In genomic region chr5:142768352-142769267, GRCm38 (mm10) we compare ENCODE assay signal across 9 mouse cellular contexts. TPM values are rescaled to one million over a fixed set of nuclear protein-coding genes. Genes with fewer than 3 reads are reported as not detected.
DNase-seq lines count a peak whose midpoint lies in the region; ATAC-seq and TF ChIP-seq lines count a peak whose summit lies in the region.
"Had no signal": no experiment of that assay in that cellular context is flagged by ENCODE, and none has a peak within 500 bp of the region (broad histone marks: within the 10 kb centered on the region; RNA-seq: fewer than 3 reads in every experiment).

No protein-coding gene starts in this region.

- H3K27ac ChIP-seq in limb, embryonic 13.5 days = peak overlapping the region; percentile 79
- H3K27ac ChIP-seq in stomach, postnatal 0 days (replicated peaks) = peak overlapping the region; percentile 73
- H3K27ac ChIP-seq: macrophage had no signal

- H3K4me1 ChIP-seq in limb, embryonic 13.5 days = peaks cover 28% of the 10 kb centered on the region
- 0 out of 2 replicates have a peak, but pooled peaks cover 2% of the 10 kb centered on the region for H3K4me1 ChIP-seq in stomach, postnatal 0 days (replicated peaks; ENCODE audit: control insufficient read depth, insufficient read depth)

- no peak for ATAC-seq in limb, embryonic 13.5 days (ENCODE audit: low FRiP score, low read depth)
- ATAC-seq in stomach, postnatal 0 days (ENCODE audit: low FRiP score, low TSS enrichment) = no peak

- H3K27me3 ChIP-seq in limb, embryonic 13.5 days = no peaks in the 10 kb centered on the region
- no peaks in the 10 kb centered on the region for H3K27me3 ChIP-seq in stomach, postnatal 0 days (ENCODE audit: control insufficient read depth, insufficient read depth, low read length)

- H3K9ac ChIP-seq in limb, embryonic 13.5 days = no peak overlapping the region
- H3K9ac ChIP-seq in stomach, postnatal 0 days (ENCODE audit: low read length) = no peak overlapping the region

- H3K4me2 ChIP-seq in limb, embryonic 13.5 days (replicated peaks) = no peak overlapping the region
- H3K4me2 ChIP-seq in stomach, postnatal 0 days (replicated peaks; ENCODE audit: low read depth) = no peak overlapping the region

- TF ChIP-seq CTCF in stomach, postnatal 0 days (IDR thresholded peaks at IDR 0.05; ENCODE audit: low read depth) = no peak

- H3K9me3 ChIP-seq in limb, embryonic 13.5 days = no peaks in the 10 kb centered on the region
- no peaks in the 10 kb centered on the region for H3K9me3 ChIP-seq in stomach, postnatal 0 days (ENCODE audit: control insufficient read depth, low read length)

- H3K36me3 ChIP-seq in limb, embryonic 13.5 days = peaks cover 96% of the 10 kb centered on the region
- peaks cover 50% of the 10 kb centered on the region for H3K36me3 ChIP-seq in stomach, postnatal 0 days (ENCODE audit: control insufficient read depth, insufficient read depth, low read length)

- no peak overlapping the region for H3K4me3 ChIP-seq in limb, embryonic 13.5 days
- H3K4me3 ChIP-seq in stomach, postnatal 0 days (ENCODE audit: low read depth, low read length) = no peak overlapping the region

- peak; percentile 36 to 49 for DNase-seq in cerebellum, postnatal 10 days
- DNase-seq in cerebellum, postnatal 25 days = no peak
- DNase-seq in lung, postnatal 36 days = peak; percentile 41
- DNase-seq in lung, postnatal 10 days = no peak
- DNase-seq in stomach, postnatal 0 days (ENCODE audit: low spot score) = peak; percentile 55
- no peak for DNase-seq in ovary, postnatal 14 days (ENCODE audit: low spot score)
- DNase-seq in gastrocnemius, adult 8-10 months (ENCODE audit: low spot score in 2 of 2) = no peak

- TF ChIP-seq EP300 in stomach, postnatal 0 days (optimal IDR thresholded peaks at IDR 0.05) = no peak

- WGBS in limb, embryonic 13.5 days = 54% methylated on average over 10 of the region's 10 CpGs
- 45% methylated on average over 10 of the region's 10 CpGs for WGBS in stomach, postnatal 0 days

RNA-seq across cellular contexts. Expression of gene Tnrc18, which starts 48.9 kb away (rescaled TPM):
- polyA plus RNA-seq in limb, embryonic 13.5 days (2015; fragmentation: Nextera tagmentation; extraction: Ambion mirVana) = 37.4 and 37.7 TPM in 2 replicates
- 12.0 and 12.5 TPM in 2 replicates for polyA plus RNA-seq in stomach, postnatal 0 days (2015; fragmentation: Nextera tagmentation; extraction: Ambion mirVana)
- total RNA-seq in gastrocnemius, adult 8-10 months (2022) = 10 to 100 TPM; 26.0 to 42.3 (median 30.7) TPM

Comparison
In these comparisons a context has a peak if more than half of its experiments do, and no peak if none do; other contexts are left out.
1. DNase-seq: peak in cerebellum, postnatal 10 days (2 of 2), lung, postnatal 36 days (single experiment) and stomach, postnatal 0 days (single experiment); none in cerebellum, postnatal 25 days (0 of 2), lung, postnatal 10 days (single experiment), ovary, postnatal 14 days (single experiment) and gastrocnemius, adult 8-10 months (0 of 2).